Mouse (Mus musculus): ENCODE results near the gene AL607142.1.

DNA sequence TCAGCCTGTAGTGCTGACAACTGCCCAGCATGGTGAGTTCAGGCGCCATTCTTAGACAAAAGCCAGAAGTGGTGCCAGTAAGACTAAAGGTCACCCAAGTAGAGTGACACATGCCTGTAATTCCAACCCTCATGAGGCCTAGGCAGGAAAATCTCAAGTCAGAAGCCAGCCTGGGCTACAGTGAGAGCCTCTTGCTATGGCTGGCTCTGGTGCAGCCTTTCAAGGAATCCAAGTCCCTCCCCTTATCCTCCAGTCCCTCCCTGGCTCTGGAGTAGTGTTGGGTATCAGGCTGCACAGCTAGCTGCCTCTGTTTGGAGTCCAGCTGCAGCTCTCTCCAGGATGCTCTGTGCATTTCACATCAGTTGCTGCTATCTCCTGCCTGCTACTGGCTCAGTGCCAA, 77.0 kb downstream of the AL607142.1 start:
- TF ChIP-seq CTCF (IDR thresholded peaks at IDR 0.05; ENCODE audit: insufficient read depth, low read depth, low read length) (no peak), POLR2A (IDR thresholded peaks at IDR 0.05; ENCODE audit: insufficient read depth, low read depth, low read length) (no peak)
